Mouse (Mus musculus) forebrain, embryonic 12.5 days (tissue): ENCODE results near the gene Phc3. TPM values are rescaled to one million over a fixed set of nuclear protein-coding genes. Genes with fewer than 3 reads are reported as not detected.
A peak's percentile ranks its signal among the peaks of the same experiment; 100 is the strongest.

Source experiments
- ATAC-seq: fragments of 200-750 bp; cut with Nextera tagmentation; 2 replicates; pipeline ENCODE4 v1.8.0; 2017; ENCODE audit warnings: moderate TSS enrichment; ENCODE audit not compliant: low FRiP score
- H3K27ac ChIP-seq: fragments of 300-500 bp; sonication (generic); 2 replicates; pipeline ENCODE4 v1.5.1; 2016; ENCODE audit warnings: mild to moderate bottlenecking
- H3K27me3 ChIP-seq: fragments of 300-500 bp; sonication (generic); 2 replicates; pipeline ENCODE4 v1.6.1; 2016; ENCODE audit warnings: mild to moderate bottlenecking
- H3K36me3 ChIP-seq: fragments of 300-500 bp; sonication (generic); replicated peaks from 2 replicates; pipeline ENCODE4 v1.6.1; 2016; ENCODE audit warnings: mild to moderate bottlenecking
- H3K4me1 ChIP-seq: fragments of 300-500 bp; sonication (generic); 2 replicates; pipeline ENCODE4 v1.6.1; 2016
- H3K4me2 ChIP-seq: fragments of 300-500 bp; sonication (generic); 2 replicates; pipeline ENCODE4 v1.6.1; 2016; ENCODE audit warnings: mild to moderate bottlenecking, moderate library complexity
- H3K4me3 ChIP-seq: fragments of 300-500 bp; sonication (generic); replicated peaks from 2 replicates; pipeline ENCODE4 v1.5.1; 2016; ENCODE audit warnings: mild to moderate bottlenecking
- H3K9ac ChIP-seq: fragments of 300-500 bp; sonication (generic); 2 replicates; pipeline ENCODE4 v1.6.1; 2016; ENCODE audit warnings: mild to moderate bottlenecking
- H3K9me3 ChIP-seq: fragments of 300-500 bp; sonication (generic); 2 replicates; pipeline ENCODE4 v1.6.1; 2016
- WGBS: fragments of 180-500 bp; shearing (Covaris S2); methylation state at CpG from one replicate; pipeline ENCODE4 v1.1.7; 2016; 5-methylcytosine and 5-hydroxymethylcytosine counted together
- polyA plus RNA-seq: library from polyadenylated mRNA; unstranded; fragments of >200 nt; fragmentation: Nextera tagmentation; extraction: Ambion mirVana; gene quantifications from 2 replicates; pipeline ENCODE4 v1.2.1, GENCODE M21; 2016

Gene Phc3
- polyA plus RNA-seq, 1 experiment from 2014 or later: 7.5 TPM

- H3K9ac ChIP-seq: peak within 1 kb of the TSS; percentile 45
- no peaks in the 10 kb centered on the region for H3K9me3 ChIP-seq
- no peaks in the 10 kb centered on the region for H3K36me3 ChIP-seq
- peak within 1 kb of the TSS; percentile 58 for H3K4me3 ChIP-seq
- under 1% methylated on average over 73 of the region's 75 CpGs for WGBS
- H3K27me3 ChIP-seq: peaks cover 37% of the 10 kb centered on the region
- peak within 1 kb of the TSS; percentile 97 for H3K4me2 ChIP-seq
- H3K27ac ChIP-seq: no peak within 1 kb of the TSS
- ATAC-seq: peak; percentile 67
- H3K4me1 ChIP-seq: peaks cover 10% of the 10 kb centered on the region
Measured at GRCm38 (mm10) chr3:30855604-30856458, 113.4 kb downstream of the Phc3 start, which contains the start of gene Gpr160. Gene Gpr160 (plus strand): TSS chr3:30855950.

- Histone ChIP-seq H3K36me3 (no peaks in the 10 kb centered on the region), H3K4me2 (no peak overlapping the region), H3K9me3 (no peaks in the 10 kb centered on the region), H3K27me3 (peaks cover 37% of the 10 kb centered on the region), H3K27ac (no peak overlapping the region), H3K4me3 (no peak overlapping the region), H3K4me1 (peaks cover 10% of the 10 kb centered on the region), H3K9ac (no peak overlapping the region)
- ATAC-seq: no peak
- 90% methylated on average over 5 of the region's 5 CpGs for WGBS
Measured at GRCm38 (mm10) chr3:30853596-30853995, 115.6 kb downstream of the Phc3 start.

GRCm38 (mm10) chr3:30851422-30851821, 117.8 kb downstream of the Phc3 start:
- Histone ChIP-seq H3K27me3 (peaks cover 25% of the 10 kb centered on the region), H3K4me3 (no peak overlapping the region), H3K4me2 (no peak overlapping the region), H3K27ac (no peak overlapping the region), H3K9me3 (no peaks in the 10 kb centered on the region), H3K9ac (no peak overlapping the region), H3K36me3 (no peaks in the 10 kb centered on the region), H3K4me1 (peaks cover 10% of the 10 kb centered on the region)
- WGBS: 78% methylated on average over 3 of the region's 6 CpGs
- ATAC-seq: no peak

Other genes with a start within 250 kb of the Phc3 start
- gene Samd7, start 223.1 kb downstream of the Phc3 start, polyA plus RNA-seq: not detected in 2 replicates
- 80.9 and 86.9 TPM in 2 replicates for gene Sec62, start 176.5 kb downstream of the Phc3 start, polyA plus RNA-seq
- 0.46 and 0.78 TPM in 2 replicates for gene Gpr160, start 113.5 kb downstream of the Phc3 start, polyA plus RNA-seq
- 38.7 and 40.2 TPM in 2 replicates for gene Prkci, start 26.3 kb upstream of the Phc3 start, polyA plus RNA-seq
- gene Skil, start 125.6 kb upstream of the Phc3 start, polyA plus RNA-seq: 40.1 and 40.2 TPM in 2 replicates
- 33.1 TPM in 2 replicates for gene Cldn11, start 180.5 kb upstream of the Phc3 start, polyA plus RNA-seq